Mouse (Mus musculus) forebrain, embryonic 10.5 days (tissue): ENCODE data around the gene 4930524B15Rik. TPM values are rescaled to one million over a fixed set of nuclear protein-coding genes. Genes with fewer than 3 reads are reported as not detected.

Experiments
- DNase-seq: peaks from one replicate; pipeline ENCODE4 v3.0.0-alpha.2; 2017; ENCODE audit warnings: low spot score; ENCODE audit errors: extremely low spot score
- H3K27ac ChIP-seq: fragments of 300-500 bp; sonication (generic); 2 replicates; pipeline ENCODE4 v1.5.1; 2016; ENCODE audit warnings: mild to moderate bottlenecking
- H3K27me3 ChIP-seq: fragments of 300-500 bp; sonication (generic); 2 replicates; pipeline ENCODE4 v1.6.1; 2016; ENCODE audit warnings: mild to moderate bottlenecking; ENCODE audit not compliant: poor library complexity, severe bottlenecking
- H3K36me3 ChIP-seq: fragments of 300-500 bp; sonication (generic); replicated peaks from 2 replicates; pipeline ENCODE4 v1.6.1; 2016; ENCODE audit warnings: mild to moderate bottlenecking, moderate library complexity
- H3K4me1 ChIP-seq: fragments of 300-500 bp; sonication (generic); 2 replicates; pipeline ENCODE4 v1.6.1; 2016
- H3K4me3 ChIP-seq: fragments of 300-500 bp; sonication (generic); 2 replicates; pipeline ENCODE4 v1.5.1; 2016; ENCODE audit warnings: mild to moderate bottlenecking, moderate library complexity
- H3K9me3 ChIP-seq: fragments of 300-500 bp; sonication (generic); 2 replicates; pipeline ENCODE4 v1.6.1; 2016; ENCODE audit warnings: mild to moderate bottlenecking, moderate library complexity
- WGBS: fragments of 180-500 bp; shearing (Covaris S2); methylation state at CpG from one replicate; pipeline ENCODE4 v1.1.7; 2016; 5-methylcytosine and 5-hydroxymethylcytosine counted together
- polyA plus RNA-seq: library from polyadenylated mRNA; unstranded; fragments of >200 nt; fragmentation: Nextera tagmentation; extraction: Ambion mirVana; gene quantifications from 2 replicates; pipeline ENCODE4 v1.2.1, GENCODE M21; 2016

4930524B15Rik gene
- 0.11 TPM in 1 of 2 replicates, not detected in the other for polyA plus RNA-seq

DNA sequence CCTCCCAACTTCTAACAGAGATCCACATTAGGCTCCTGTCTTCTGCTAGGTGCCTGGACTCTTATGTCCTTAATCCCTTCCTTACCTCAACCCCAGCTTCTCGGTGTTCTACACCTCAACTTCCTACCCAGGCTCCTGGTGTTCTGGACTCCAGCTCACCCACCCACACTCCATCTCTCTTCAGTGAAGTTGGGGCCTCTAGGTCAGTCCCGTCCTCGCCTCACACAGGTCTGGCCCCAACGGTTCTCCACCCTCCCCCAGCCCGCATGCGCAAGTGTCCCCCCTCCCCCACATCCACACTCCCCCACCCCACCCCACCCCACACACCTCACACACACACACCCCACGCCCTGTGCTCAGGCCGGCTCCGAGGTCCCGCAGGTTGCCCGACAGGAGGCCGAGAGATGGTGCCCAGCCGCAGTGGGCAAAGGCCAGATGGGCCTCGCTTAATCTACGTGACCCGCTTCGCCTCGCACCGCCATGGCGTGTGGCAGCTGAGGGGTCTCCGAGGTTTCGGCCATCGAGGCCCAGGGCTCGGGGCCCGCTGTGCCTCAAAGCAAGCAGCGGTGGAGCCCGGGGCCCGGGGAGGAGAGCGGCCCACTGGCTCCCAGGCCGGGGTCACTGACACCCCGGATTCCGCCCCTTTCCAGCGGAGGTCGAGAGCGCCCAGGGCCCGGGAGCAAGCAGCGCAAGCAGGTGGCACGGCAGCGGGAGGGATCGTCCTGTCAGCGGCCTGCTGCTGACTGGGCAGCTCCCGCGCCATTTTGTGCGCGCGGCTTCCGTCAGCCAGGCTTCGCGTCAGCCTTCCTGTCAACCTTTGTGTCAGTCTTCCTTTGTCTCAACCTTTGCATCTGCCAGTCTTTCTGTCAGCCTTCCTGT, at the start of gene 4930524B15Rik:
Gene 4930524B15Rik (plus strand): TSS at position 337 of the 879 bp plus-strand sequence.
- Histone ChIP-seq H3K9me3 (peaks cover 5% of the 10 kb centered on the region; the same call in 1 of the 2 replicates), H3K4me1 (peaks cover 9% of the 10 kb centered on the region), H3K27ac (peak within 1 kb of the TSS; percentile 85), H3K27me3 (peaks cover 16% of the 10 kb centered on the region; the same call in 1 of the 2 replicates), H3K4me3 (peak within 1 kb of the TSS; percentile 48), H3K36me3 (no peaks in the 10 kb centered on the region)
- peak; percentile 35 for DNase-seq
- WGBS: 50% methylated on average over 49 of the region's 49 CpGs

- WGBS: 95% methylated on average over 1 of the region's 1 CpGs
- Histone ChIP-seq H3K9me3 (no peaks in the 10 kb centered on the region), H3K36me3 (peaks cover 5% of the 10 kb centered on the region; the same call in 1 of the 2 replicates)
Measured at GRCm38 (mm10) chr11:31917769-31918168, 47.6 kb upstream of the 4930524B15Rik start.

DNA sequence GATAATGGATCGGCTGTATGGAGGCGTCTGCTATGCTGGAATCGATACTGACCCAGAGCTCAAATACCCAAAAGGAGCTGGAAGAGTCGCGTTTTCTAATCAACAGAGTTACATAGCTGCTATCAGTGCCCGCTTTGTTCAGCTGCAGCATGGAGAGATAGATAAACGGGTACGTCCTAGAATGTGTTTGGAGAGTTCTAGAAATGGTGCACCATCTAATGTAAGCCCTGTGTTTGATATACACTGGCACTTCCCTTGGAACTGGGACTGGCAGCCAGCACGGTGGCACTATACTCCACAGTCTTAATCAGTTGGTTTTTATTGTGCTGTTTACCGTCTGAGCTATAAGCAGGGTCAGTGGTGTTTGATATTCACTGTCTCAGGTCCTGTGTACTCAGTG, 35.3 kb upstream of the 4930524B15Rik start:
- WGBS: 93% methylated on average over 10 of the region's 10 CpGs
- Histone ChIP-seq H3K27me3 (no peaks in the 10 kb centered on the region), H3K9me3 (no peaks in the 10 kb centered on the region), H3K4me3 (no peak overlapping the region), H3K4me1 (no peaks in the 10 kb centered on the region), H3K36me3 (peaks cover 33% of the 10 kb centered on the region), H3K27ac (no peak overlapping the region)
- DNase-seq: no peak

More at GRCm38 (mm10) chr11:31917769-31918168, 47.6 kb upstream of the 4930524B15Rik start:
- Histone ChIP-seq H3K27ac (no peak overlapping the region), H3K4me3 (no peak overlapping the region), H3K27me3 (no peaks in the 10 kb centered on the region), H3K4me1 (peaks cover 7% of the 10 kb centered on the region)
- no peak for DNase-seq

DNA sequence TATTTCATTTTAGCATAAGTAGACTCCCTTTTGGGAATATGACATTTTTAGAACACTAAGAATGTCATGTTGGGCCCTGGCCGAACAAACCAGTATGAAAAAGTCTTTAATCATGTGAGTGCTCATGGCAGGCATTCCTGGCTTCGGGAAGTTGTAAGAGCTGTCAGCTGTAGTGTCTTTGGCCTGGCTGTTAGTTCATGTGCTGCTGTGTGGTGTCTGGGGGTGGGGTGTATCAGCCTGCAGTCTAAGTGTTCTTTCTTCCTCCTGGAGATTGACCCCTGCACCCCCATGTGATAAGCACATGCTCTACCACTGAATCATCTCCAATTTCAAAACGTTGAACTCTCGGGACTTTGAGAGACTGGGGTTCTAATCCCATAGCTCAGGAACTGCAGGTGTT, 29.7 kb upstream of the 4930524B15Rik start:
- Histone ChIP-seq H3K9me3 (no peaks in the 10 kb centered on the region), H3K27me3 (no peaks in the 10 kb centered on the region), H3K4me1 (no peaks in the 10 kb centered on the region), H3K36me3 (peaks cover 6% of the 10 kb centered on the region), H3K27ac (no peak overlapping the region), H3K4me3 (no peak overlapping the region)
- no peak for DNase-seq
- WGBS: 71% methylated on average over 4 of the region's 4 CpGs

DNA sequence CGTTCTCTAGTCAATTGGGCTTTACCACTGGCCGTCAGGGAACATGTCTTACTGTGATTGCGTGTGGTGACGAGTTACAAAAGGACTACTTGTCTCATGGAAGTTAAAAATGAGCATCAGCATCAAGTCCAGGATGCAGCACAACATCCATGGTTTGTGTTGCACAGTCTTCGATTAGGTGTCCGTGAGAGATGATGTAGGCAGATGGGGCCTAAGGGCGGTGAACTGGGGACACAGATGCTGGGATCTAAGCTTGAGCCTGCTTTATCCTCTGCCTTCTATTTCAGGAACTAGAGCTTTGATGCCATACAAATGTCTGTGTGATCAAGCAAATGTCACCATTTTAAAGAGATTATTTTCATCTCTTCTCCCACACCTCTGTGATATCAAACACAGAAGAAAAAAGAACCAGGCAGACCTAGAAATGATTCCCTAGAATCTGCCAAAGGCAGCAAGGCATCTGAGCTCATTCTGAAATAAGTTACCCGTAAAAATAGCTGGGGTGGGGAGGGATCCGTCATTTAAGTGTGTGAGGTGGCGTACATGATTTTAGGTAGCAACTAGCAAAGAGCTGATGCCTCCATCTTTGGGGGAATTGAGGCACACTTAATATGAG, 28.4 kb upstream of the 4930524B15Rik start:
- 91% methylated on average over 10 of the region's 10 CpGs for WGBS
- H3K9me3 ChIP-seq: no peaks in the 10 kb centered on the region
- no peaks in the 10 kb centered on the region for H3K36me3 ChIP-seq
- DNase-seq: no peak
- no peak overlapping the region for H3K4me3 ChIP-seq
- H3K27ac ChIP-seq: no peak overlapping the region
- no peaks in the 10 kb centered on the region for H3K27me3 ChIP-seq
- peaks cover 9% of the 10 kb centered on the region for H3K4me1 ChIP-seq

DNA sequence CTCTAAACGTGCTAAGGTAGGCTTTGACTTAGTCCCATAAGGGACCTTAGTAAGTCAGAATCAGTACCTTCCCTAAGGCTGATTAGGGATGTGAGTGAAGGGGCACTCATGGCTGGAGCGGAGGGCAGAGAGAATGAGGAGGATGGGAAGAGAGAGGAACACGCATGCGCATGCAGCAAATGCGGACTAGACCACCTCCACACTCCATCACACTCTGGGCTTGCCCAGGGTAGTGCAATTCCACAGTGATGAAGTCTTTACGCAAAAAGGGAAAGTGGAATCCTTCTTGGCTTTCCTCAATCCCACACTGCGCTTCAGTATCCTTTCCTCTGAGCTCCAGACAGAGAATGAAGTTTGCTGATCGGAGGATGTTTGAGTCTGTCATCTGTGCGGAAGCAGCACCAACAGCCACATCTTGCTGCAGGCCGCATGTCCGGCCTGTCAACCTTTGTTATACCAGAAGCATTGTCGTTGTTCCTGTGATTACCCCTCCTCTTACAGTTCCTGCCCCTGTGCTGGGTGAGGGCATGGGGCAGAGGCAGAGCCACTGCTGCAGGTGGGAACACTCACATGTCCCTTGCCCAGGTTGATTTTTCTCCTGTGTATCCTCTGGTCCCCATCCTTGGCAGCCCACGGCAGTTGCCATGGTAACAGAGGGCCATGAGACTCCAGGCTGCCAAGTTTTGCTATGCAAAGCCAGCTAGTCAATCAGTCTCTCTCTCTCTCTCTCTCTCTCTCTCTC, 24.3 kb upstream of the 4930524B15Rik start:
- H3K27ac ChIP-seq: no peak overlapping the region
- H3K4me3 ChIP-seq: no peak overlapping the region
- WGBS: 80% methylated on average over 13 of the region's 13 CpGs
- no peaks in the 10 kb centered on the region for H3K36me3 ChIP-seq
- peaks cover 9% of the 10 kb centered on the region for H3K4me1 ChIP-seq
- H3K27me3 ChIP-seq: no peaks in the 10 kb centered on the region
- H3K9me3 ChIP-seq: peaks cover 4% of the 10 kb centered on the region; the same call in 1 of the 2 replicates
- DNase-seq: no peak

DNA sequence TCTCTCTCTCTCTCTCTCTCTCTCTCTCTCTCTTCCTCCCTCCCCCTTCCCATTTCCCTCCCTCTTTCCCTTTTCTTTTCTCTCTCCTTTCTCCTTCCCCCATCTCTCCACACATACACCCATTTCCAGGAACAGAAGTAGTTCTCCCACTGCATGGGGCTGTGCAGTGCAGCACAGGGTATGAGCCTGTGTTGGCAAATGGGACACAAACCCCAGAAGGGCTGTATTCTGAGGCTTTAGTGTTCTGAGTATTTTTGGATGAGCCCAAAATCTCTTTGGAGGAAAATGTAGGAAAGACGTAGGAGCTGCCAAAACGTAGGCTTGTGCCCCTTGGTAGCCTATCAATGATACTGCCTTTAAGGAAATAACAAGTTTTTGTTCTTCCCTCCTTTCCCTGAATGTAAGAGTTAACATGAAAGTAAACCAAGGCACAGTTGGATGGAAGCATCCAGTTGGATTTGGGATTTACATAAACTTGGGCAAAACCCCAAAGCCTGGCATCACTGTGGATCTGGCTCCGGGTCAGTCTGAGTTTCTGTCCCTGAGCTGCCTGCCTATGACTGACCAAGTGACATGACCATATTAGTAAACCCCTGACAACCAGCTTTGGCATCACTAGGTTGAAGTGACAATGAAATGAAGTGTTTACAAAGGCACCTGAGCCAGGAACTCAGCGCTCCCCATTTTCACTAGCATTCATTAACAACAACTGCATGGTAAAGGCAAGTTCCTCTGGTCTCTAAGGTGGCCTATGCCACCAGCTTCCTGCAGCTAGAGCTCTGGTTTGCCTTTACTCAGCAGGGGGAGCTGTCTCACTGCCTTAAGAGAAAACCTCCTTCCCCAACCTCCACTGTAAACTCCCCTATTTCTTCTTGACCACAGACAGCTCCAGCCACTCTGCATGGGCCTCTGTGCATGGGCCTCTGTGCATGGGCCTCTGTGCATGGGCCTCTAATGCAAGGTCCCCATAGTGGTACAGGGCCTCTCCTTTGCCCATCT, 23.5 kb upstream of the 4930524B15Rik start:
- no peak for DNase-seq
- 78% methylated on average over 4 of the region's 4 CpGs for WGBS
- H3K27ac ChIP-seq: no peak overlapping the region
- H3K36me3 ChIP-seq: no peaks in the 10 kb centered on the region
- H3K4me1 ChIP-seq: peaks cover 9% of the 10 kb centered on the region
- H3K9me3 ChIP-seq: peaks cover 4% of the 10 kb centered on the region; the same call in 1 of the 2 replicates
- H3K4me3 ChIP-seq: no peak overlapping the region
- peaks cover 4% of the 10 kb centered on the region; the same call in 1 of the 2 replicates for H3K27me3 ChIP-seq

DNA sequence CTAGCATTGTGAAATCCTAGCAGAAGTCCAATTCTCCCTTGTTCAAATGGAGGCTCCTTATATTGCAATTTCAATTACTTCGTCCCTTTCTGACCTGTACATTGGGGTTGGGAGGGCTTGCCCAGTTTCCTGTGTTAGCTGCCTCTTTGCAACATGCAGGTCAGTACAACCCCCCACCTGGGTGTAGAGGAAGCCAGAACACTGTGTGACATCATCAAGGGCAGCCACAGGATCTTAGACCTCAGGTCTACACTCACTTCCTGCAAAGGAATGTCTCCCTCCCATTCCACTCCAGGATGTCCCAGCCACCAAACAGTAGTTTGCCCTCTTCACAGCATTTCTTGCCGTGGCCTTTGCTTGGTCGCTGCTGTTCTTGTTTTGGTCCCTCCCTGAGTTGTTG, 19.9 kb upstream of the 4930524B15Rik start:
- 84% methylated on average over 3 of the region's 3 CpGs for WGBS
- Histone ChIP-seq H3K27ac (no peak overlapping the region), H3K4me1 (peaks cover 29% of the 10 kb centered on the region)

GRCm38 (mm10) chr11:31948462-31949330, 16.7 kb upstream of the 4930524B15Rik start:
- Histone ChIP-seq H3K27me3 (peaks cover 16% of the 10 kb centered on the region), H3K27ac (peak overlapping the region; percentile 76), H3K9me3 (peaks cover 4% of the 10 kb centered on the region; the same call in 1 of the 2 replicates), H3K36me3 (no peaks in the 10 kb centered on the region), H3K4me1 (peaks cover 20% of the 10 kb centered on the region), H3K4me3 (peak overlapping the region; percentile 55)
- WGBS: 20% methylated on average over 15 of the region's 15 CpGs
- DNase-seq: no peak

More for the DNA sequence above, 19.9 kb upstream of the 4930524B15Rik start:
- H3K27me3 ChIP-seq: peaks cover 13% of the 10 kb centered on the region
- peaks cover 4% of the 10 kb centered on the region; the same call in 1 of the 2 replicates for H3K9me3 ChIP-seq
- no peak overlapping the region for H3K4me3 ChIP-seq
- DNase-seq: no peak
- H3K36me3 ChIP-seq: no peaks in the 10 kb centered on the region

DNA sequence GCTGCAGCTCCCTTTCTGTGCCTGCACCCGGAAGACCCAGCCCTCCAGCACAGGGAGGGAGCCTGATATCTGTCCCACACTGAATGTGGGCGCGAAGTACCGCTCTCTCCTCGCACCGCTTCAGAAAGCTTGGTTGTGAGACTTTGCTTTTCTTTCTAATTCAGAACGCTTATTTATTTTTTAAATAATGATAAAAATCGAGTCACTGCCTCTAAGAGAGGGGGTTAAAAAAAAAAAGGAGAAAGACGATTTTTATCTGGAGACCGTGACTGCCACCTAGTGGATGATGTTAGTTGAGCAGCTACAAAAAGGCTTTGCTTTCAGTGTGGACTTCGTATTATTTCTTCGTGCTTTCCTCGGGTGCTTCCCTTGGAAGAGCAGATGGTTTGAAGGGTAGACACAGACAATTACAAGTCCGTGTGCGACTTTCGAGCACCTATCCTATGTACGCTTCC, 16.0 kb upstream of the 4930524B15Rik start:
- 2% methylated on average over 17 of the region's 17 CpGs for WGBS
- peak; percentile 54 for DNase-seq
- Histone ChIP-seq H3K4me1 (peaks cover 20% of the 10 kb centered on the region), H3K4me3 (peak overlapping the region; percentile 55), H3K36me3 (no peaks in the 10 kb centered on the region), H3K27me3 (peaks cover 16% of the 10 kb centered on the region), H3K27ac (peak overlapping the region; percentile 76), H3K9me3 (0 out of 2 replicates have a peak, but pooled peaks cover under 1% of the 10 kb centered on the region)

DNA sequence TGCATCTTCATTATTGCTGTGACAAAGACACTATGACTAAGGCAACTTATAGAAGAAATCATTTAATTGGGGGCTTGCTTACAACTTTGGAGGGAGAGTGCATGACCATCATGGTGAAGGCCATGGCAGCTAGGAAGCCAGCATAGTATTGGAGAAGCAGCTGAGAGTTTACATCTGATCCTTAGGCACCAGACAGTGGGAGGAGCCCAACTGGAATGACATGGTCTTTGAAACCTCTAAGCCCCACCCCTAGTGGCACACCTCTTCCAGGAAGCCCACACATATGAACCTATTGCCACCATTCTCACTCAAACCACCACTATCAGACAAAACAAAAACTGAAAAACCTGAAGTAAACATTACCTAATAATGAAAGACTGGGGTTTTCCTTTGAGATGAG, 5.3 kb upstream of the 4930524B15Rik start:
- H3K4me1 ChIP-seq: no peaks in the 10 kb centered on the region
- H3K27me3 ChIP-seq: 0 out of 2 replicates have a peak, but pooled peaks cover 2% of the 10 kb centered on the region
- H3K4me3 ChIP-seq: no peak overlapping the region
- H3K27ac ChIP-seq: no peak overlapping the region
- no peak for DNase-seq
- no peaks in the 10 kb centered on the region for H3K9me3 ChIP-seq
- H3K36me3 ChIP-seq: no peaks in the 10 kb centered on the region
